Mouse (Mus musculus): ENCODE data around the gene Gtf3c2. TPM values are rescaled to one million over a fixed set of nuclear protein-coding genes. Genes with fewer than 3 reads are reported as not detected.
A peak's percentile ranks its signal among the peaks of the same experiment; 100 is the strongest.
"Not testable (repeated sequence)": the region's sequence is repeated elsewhere in the genome, so short reads cannot be mapped to it uniquely, and the experiment has no call there.

Gtf3c2 gene
- polyA plus RNA-seq, 1 experiment from 2014 or later, result 77.7 TPM

DNA sequence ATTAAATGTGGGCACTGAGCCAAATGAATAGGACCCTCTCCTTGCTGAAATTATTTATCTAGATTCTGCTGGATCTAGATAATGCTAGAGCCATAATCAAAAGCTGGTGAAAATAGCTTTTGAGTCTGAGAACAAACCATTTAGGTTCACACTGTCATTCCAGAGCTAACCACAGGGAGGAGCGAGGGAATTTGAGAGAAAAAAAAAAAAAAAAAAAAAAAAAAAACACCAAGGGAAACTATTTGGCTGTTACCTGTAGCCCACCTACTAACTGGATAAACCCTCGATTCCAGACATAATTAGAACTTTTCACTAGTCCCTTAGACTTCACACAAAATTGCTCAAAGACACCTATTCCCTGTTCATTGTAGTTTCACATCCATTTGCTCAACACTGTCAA is 39.1 kb upstream of the Gtf3c2 start:
- Histone ChIP-seq H3K9me3 (ENCODE audit: control insufficient read depth, low read depth, low read length) (no peaks in the 10 kb centered on the region), H3K27ac (ENCODE audit: low read length) (no peak overlapping the region), H3K9ac (replicated peaks; ENCODE audit: low read depth, low read length) (no peak overlapping the region), H3K4me2 (replicated peaks; ENCODE audit: low read depth, low read length) (peak overlapping the region; percentile 84), H3K4me3 (ENCODE audit: low read depth, low read length) (peak overlapping the region; percentile 100), H3K27me3 (ENCODE audit: control insufficient read depth, insufficient read depth, low read length) (no peaks in the 10 kb centered on the region), H3K4me1 (ENCODE audit: control insufficient read depth, insufficient read depth, low read length) (0 out of 2 replicates have a peak, but pooled peaks cover 4% of the 10 kb centered on the region), H3K36me3 (ENCODE audit: control insufficient read depth, insufficient read depth, low read length) (no peaks in the 10 kb centered on the region)
- WGBS, result 2% methylated on average over 2 of the region's 2 CpGs
- ATAC-seq (ENCODE audit: insufficient number of reproducible peaks, insufficient read depth, low FRiP score, low read depth), result no peak

DNA sequence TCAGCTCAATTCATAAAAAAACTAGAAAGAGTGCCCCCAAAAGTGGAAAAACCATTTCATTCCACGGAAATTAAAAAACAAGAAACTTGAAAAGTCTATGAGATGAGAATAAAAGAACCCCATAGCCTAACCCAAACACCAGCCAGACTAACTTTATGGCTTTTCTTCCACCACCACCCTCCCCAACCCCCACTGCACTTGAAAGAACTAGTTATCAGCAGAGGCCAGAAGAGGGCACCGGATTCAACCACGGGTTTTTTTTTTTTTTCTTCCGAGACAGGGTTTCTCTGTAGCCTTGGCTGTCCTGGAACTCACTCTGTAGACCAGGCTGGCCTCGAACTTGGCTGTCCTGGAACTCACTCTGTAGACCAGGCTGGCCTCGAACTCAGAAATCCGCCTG is 38.4 kb upstream of the Gtf3c2 start:
- ATAC-seq (ENCODE audit: insufficient number of reproducible peaks, insufficient read depth, low FRiP score, low read depth), result no peak
- Histone ChIP-seq H3K36me3 (ENCODE audit: control insufficient read depth, insufficient read depth, low read length) (no peaks in the 10 kb centered on the region), H3K4me1 (ENCODE audit: control insufficient read depth, insufficient read depth, low read length) (0 out of 2 replicates have a peak, but pooled peaks cover 4% of the 10 kb centered on the region), H3K27me3 (ENCODE audit: control insufficient read depth, insufficient read depth, low read length) (no peaks in the 10 kb centered on the region), H3K9me3 (ENCODE audit: control insufficient read depth, low read depth, low read length) (no peaks in the 10 kb centered on the region), H3K4me2 (replicated peaks; ENCODE audit: low read depth, low read length) (no peak overlapping the region), H3K9ac (replicated peaks; ENCODE audit: low read depth, low read length) (no peak overlapping the region), H3K27ac (ENCODE audit: low read length) (no peak overlapping the region), H3K4me3 (ENCODE audit: low read depth, low read length) (no peak overlapping the region)
- 56% methylated on average over 7 of the region's 7 CpGs for WGBS

DNA sequence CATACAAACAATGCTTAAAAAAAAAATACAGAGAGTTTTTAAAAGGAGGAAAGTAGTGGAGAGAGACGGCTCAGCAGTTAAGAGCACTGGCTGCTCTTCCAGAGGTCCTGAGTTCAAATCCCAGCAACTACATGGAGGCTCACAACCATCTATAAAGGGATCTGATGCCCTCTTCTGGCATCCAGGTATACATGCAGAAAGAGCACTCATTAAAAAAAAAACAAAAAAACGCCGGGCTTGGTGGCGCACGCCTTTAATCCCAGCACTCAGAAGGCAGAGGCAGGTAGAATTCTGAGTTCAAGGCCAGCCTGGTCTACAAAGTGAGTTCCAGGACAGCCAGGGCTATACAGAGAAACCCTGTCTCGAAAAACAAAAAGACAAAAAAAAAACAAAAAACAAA is 36.6 kb upstream of the Gtf3c2 start:
- H3K9ac ChIP-seq (replicated peaks; ENCODE audit: low read depth, low read length); H3K4me3 ChIP-seq (ENCODE audit: low read depth, low read length); H3K27me3 ChIP-seq (ENCODE audit: control insufficient read depth, insufficient read depth, low read length); H3K4me1 ChIP-seq (ENCODE audit: control insufficient read depth, insufficient read depth, low read length); ATAC-seq (ENCODE audit: insufficient number of reproducible peaks, insufficient read depth, low FRiP score, low read depth); H3K36me3 ChIP-seq (ENCODE audit: control insufficient read depth, insufficient read depth, low read length); H3K4me2 ChIP-seq (replicated peaks; ENCODE audit: low read depth, low read length); H3K9me3 ChIP-seq (ENCODE audit: control insufficient read depth, low read depth, low read length); H3K27ac ChIP-seq (ENCODE audit: low read length): not testable (repeated sequence)
- WGBS, result 91% methylated on average over 6 of the region's 6 CpGs

DNA sequence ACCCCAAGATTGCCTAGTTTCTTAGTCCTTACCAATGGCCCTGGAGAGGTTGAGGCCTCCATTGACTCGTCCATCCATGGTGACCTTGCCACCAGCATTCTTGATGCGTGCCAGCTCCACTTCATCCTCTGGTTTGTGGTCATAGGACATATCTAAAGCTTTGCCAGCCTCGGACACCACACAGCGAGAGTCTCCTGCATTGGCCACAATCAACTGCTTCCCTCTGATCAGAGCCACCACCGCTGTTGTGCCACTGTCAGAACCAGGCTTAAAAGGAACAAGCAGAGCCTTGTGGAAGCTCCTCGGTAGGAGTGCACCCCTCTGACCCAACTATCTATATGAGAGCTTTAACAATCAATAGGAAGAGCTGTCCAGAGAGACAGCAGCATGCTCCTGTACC is 24.5 kb upstream of the Gtf3c2 start:
- H3K9ac ChIP-seq (replicated peaks; ENCODE audit: low read depth, low read length), result no peak overlapping the region
- no peak overlapping the region for H3K4me3 ChIP-seq (ENCODE audit: low read depth, low read length)
- H3K36me3 ChIP-seq (ENCODE audit: control insufficient read depth, insufficient read depth, low read length), result peaks cover 44% of the 10 kb centered on the region
- H3K27ac ChIP-seq (ENCODE audit: low read length), result no peak overlapping the region
- H3K4me2 ChIP-seq (replicated peaks; ENCODE audit: low read depth, low read length), result no peak overlapping the region
- WGBS, result 92% methylated on average over 6 of the region's 6 CpGs
- peaks cover 5% of the 10 kb centered on the region for H3K9me3 ChIP-seq (ENCODE audit: control insufficient read depth, low read depth, low read length)
- no peaks in the 10 kb centered on the region for H3K27me3 ChIP-seq (ENCODE audit: control insufficient read depth, insufficient read depth, low read length)
- peaks cover 12% of the 10 kb centered on the region; the same call in 1 of the 2 replicates for H3K4me1 ChIP-seq (ENCODE audit: control insufficient read depth, insufficient read depth, low read length)
- no peak for ATAC-seq (ENCODE audit: insufficient number of reproducible peaks, insufficient read depth, low FRiP score, low read depth)

DNA sequence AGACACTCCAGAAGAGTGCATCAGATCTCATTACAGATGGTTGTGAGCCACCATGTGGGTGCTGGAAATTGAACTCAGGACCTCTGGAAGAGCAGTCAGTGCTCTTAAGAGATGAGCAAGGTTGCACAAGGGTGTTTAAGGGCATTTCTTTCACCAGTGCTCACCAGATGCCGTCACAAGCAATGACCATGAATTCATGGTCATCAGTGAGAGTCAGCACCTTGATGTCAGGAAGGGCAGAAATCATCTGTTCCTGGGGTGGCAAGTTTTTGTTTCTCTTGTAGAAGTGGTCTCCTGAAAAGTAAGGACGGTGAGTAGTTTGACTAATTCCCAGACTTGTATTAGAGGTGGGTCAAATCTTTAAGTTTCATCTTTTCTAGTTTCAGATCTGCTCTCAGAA is 23.9 kb upstream of the Gtf3c2 start:
- H3K4me1 ChIP-seq (ENCODE audit: control insufficient read depth, insufficient read depth, low read length), result peaks cover 12% of the 10 kb centered on the region; the same call in 1 of the 2 replicates
- no peak overlapping the region for H3K27ac ChIP-seq (ENCODE audit: low read length)
- H3K4me3 ChIP-seq (ENCODE audit: low read depth, low read length), result no peak overlapping the region
- ATAC-seq (ENCODE audit: insufficient number of reproducible peaks, insufficient read depth, low FRiP score, low read depth), result no peak
- no peak overlapping the region for H3K4me2 ChIP-seq (replicated peaks; ENCODE audit: low read depth, low read length)
- WGBS, result 91% methylated on average over 2 of the region's 2 CpGs
- H3K36me3 ChIP-seq (ENCODE audit: control insufficient read depth, insufficient read depth, low read length), result peaks cover 49% of the 10 kb centered on the region
- peaks cover 5% of the 10 kb centered on the region for H3K9me3 ChIP-seq (ENCODE audit: control insufficient read depth, low read depth, low read length)
- no peaks in the 10 kb centered on the region for H3K27me3 ChIP-seq (ENCODE audit: control insufficient read depth, insufficient read depth, low read length)
- no peak overlapping the region for H3K9ac ChIP-seq (replicated peaks; ENCODE audit: low read depth, low read length)

DNA sequence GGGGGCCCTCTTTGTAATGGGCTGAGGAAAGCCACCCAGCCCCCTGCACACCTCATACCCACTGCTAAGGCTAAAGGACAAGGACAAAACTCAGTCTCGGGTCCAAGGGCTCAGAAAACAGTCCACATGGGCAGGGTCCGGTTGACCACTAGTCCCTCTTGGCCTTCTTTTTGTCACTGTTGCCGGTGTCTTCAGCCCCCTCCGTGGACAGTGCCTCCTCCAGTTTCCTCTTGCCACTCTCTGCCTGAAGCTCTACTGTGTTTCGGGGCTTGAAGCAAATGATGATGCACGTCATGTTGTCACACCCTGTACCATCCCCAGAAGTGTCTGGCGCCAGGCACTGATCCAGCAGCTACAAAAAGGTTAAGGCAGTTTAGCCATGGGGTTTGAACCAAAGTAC is 23.0 kb upstream of the Gtf3c2 start:
- Histone ChIP-seq H3K27me3 (ENCODE audit: control insufficient read depth, insufficient read depth, low read length) (no peaks in the 10 kb centered on the region), H3K9me3 (ENCODE audit: control insufficient read depth, low read depth, low read length) (peaks cover 5% of the 10 kb centered on the region), H3K36me3 (ENCODE audit: control insufficient read depth, insufficient read depth, low read length) (peaks cover 59% of the 10 kb centered on the region), H3K4me2 (replicated peaks; ENCODE audit: low read depth, low read length) (peak overlapping the region; percentile 59), H3K4me3 (ENCODE audit: low read depth, low read length) (peak overlapping the region; percentile 94), H3K9ac (replicated peaks; ENCODE audit: low read depth, low read length) (0 out of 2 replicates have a peak overlapping the region, but pooled peaks have one; percentile 6), H3K27ac (ENCODE audit: low read length) (peak overlapping the region; percentile 84), H3K4me1 (ENCODE audit: control insufficient read depth, insufficient read depth, low read length) (peaks cover 12% of the 10 kb centered on the region; the same call in 1 of the 2 replicates)
- WGBS, result 89% methylated on average over 7 of the region's 7 CpGs
- no peak for ATAC-seq (ENCODE audit: insufficient number of reproducible peaks, insufficient read depth, low FRiP score, low read depth)

DNA sequence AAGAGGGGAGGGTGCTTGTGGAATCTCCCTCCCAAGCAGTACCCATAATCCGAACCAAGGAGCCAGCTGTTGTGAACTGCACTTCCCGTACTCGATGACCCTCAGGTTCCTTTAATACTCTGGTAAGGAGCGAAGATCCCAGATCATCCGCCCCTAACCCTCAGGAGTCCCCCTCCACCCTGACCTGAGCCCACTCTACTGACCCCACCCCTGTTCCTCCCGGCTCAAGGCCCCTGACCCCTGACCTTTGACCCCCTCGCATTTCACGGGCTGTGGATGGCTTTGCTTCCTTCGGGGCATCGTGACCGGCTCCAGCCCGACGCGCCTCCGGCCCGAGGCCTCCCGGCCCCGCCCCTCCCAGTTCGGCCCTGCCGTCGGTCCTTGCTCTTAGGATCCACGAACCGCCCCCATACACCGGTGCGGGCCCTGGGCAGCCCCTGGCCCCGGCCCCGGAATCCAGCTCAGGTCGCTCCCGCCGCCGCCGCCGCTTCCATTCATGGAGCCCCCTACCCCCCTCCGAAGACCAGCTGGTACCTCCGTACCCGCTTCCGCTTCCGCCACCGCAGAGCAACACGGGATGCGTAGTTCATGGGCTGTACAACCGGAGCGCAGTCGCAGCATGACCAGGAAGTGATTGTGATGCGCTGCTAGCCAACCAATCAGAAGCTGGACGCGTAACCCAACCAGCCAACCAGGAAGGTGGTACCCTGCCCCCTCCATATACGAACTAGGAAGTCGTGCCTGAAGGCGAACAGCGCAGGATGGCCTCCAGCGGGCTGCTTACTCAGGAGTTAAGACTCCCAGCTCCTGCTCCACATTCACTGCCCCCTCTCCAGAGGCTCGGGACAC is 22.0 kb upstream of the Gtf3c2 start, which contains the start of gene Zfp513:
Zfp513 (minus strand) TSS at position 562 of the 849 bp plus-strand sequence.
- Histone ChIP-seq H3K9ac (replicated peaks; ENCODE audit: low read depth, low read length) (peak within 1 kb of the TSS; percentile 84), H3K9me3 (ENCODE audit: control insufficient read depth, low read depth, low read length) (peaks cover 5% of the 10 kb centered on the region), H3K4me2 (replicated peaks; ENCODE audit: low read depth, low read length) (peak within 1 kb of the TSS; percentile 72), H3K36me3 (ENCODE audit: control insufficient read depth, insufficient read depth, low read length) (peaks cover 61% of the 10 kb centered on the region), H3K4me3 (ENCODE audit: low read depth, low read length) (peak within 1 kb of the TSS; percentile 94), H3K27ac (ENCODE audit: low read length) (peak within 1 kb of the TSS; percentile 84), H3K27me3 (ENCODE audit: control insufficient read depth, insufficient read depth, low read length) (no peaks in the 10 kb centered on the region), H3K4me1 (ENCODE audit: control insufficient read depth, insufficient read depth, low read length) (peaks cover 12% of the 10 kb centered on the region; the same call in 1 of the 2 replicates)
- WGBS, result 1% methylated on average over 53 of the region's 53 CpGs
- peak; percentile 97 for ATAC-seq (ENCODE audit: insufficient number of reproducible peaks, insufficient read depth, low FRiP score, low read depth)

DNA sequence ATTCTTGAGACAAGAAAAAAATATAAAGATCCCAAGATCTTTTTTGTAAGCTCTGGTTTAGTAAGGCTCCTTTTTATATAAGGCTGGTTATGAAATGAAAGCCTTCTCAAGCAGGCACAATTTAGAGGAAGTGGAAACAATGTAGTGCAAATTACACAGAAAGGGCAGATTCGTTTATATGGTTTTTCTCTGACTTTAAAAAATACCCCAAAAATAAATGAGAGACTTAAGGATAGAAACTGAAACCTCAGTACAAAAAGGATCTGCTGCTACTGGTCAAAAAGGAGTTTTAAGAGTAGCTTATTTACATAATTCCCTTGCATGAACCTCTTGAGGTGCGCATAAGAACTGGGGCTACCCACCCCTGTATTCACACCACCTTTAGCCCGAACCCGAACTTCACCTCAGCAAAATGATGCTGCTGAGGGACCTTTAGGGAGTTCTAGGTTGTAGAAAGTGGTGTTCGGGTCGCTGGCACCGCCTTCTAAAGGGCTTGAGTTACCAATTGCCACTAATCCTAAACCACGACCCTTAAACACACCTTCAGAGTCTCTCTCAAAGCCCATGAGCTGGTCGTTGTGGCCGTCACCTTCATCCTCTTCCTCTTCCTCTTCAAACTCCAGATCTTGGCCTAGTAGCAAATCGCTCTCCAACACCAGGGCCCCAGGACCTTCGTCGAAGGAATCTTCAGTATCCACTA is 21.2 kb upstream of the Gtf3c2 start:
- WGBS, result 15% methylated on average over 13 of the region's 13 CpGs

More for the DNA sequence above, 21.2 kb upstream of the Gtf3c2 start:
- H3K4me1 ChIP-seq (ENCODE audit: control insufficient read depth, insufficient read depth, low read length), result peaks cover 12% of the 10 kb centered on the region; the same call in 1 of the 2 replicates
- H3K9ac ChIP-seq (replicated peaks; ENCODE audit: low read depth, low read length), result peak overlapping the region; percentile 84
- H3K9me3 ChIP-seq (ENCODE audit: control insufficient read depth, low read depth, low read length), result peaks cover 5% of the 10 kb centered on the region
- peak overlapping the region; percentile 72 for H3K4me2 ChIP-seq (replicated peaks; ENCODE audit: low read depth, low read length)
- ATAC-seq (ENCODE audit: insufficient number of reproducible peaks, insufficient read depth, low FRiP score, low read depth), result no peak
- H3K36me3 ChIP-seq (ENCODE audit: control insufficient read depth, insufficient read depth, low read length), result peaks cover 64% of the 10 kb centered on the region
- H3K27ac ChIP-seq (ENCODE audit: low read length), result peak overlapping the region; percentile 61
- H3K27me3 ChIP-seq (ENCODE audit: control insufficient read depth, insufficient read depth, low read length), result no peaks in the 10 kb centered on the region
- H3K4me3 ChIP-seq (ENCODE audit: low read depth, low read length), result peak overlapping the region; percentile 94
